Mouse (Mus musculus) heart, postnatal 36 days (tissue): Measurements from ENCODE around the gene Tnfsf12. TPM values are rescaled to one million over a fixed set of nuclear protein-coding genes. Genes with fewer than 3 reads are reported as not detected.
"Not testable (repeated sequence)": the region's sequence is repeated elsewhere in the genome, so short reads cannot be mapped to it uniquely, and the experiment has no call there.

Experiments used
- DNase-seq, 2 experiments: peaks; one replicate each; pipeline ENCODE4 v3.0.0; 2021 to 2022
- intact Hi-C: fragments of 180-260 bp; cut with DNase I; formaldehyde crosslinking; loops from one replicate; pipeline ENCODE4 v1.15.1; 2025
- total RNA-seq, 2 experiments: library from RNA; stranded (reverse); gene quantifications; 2 replicates each; pipeline ENCODE4 v1.2.3; 2021

Tnfsf12 gene
- total RNA-seq, 2 experiments from 2014 or later: 16.3 to 21.0 TPM

DNA sequence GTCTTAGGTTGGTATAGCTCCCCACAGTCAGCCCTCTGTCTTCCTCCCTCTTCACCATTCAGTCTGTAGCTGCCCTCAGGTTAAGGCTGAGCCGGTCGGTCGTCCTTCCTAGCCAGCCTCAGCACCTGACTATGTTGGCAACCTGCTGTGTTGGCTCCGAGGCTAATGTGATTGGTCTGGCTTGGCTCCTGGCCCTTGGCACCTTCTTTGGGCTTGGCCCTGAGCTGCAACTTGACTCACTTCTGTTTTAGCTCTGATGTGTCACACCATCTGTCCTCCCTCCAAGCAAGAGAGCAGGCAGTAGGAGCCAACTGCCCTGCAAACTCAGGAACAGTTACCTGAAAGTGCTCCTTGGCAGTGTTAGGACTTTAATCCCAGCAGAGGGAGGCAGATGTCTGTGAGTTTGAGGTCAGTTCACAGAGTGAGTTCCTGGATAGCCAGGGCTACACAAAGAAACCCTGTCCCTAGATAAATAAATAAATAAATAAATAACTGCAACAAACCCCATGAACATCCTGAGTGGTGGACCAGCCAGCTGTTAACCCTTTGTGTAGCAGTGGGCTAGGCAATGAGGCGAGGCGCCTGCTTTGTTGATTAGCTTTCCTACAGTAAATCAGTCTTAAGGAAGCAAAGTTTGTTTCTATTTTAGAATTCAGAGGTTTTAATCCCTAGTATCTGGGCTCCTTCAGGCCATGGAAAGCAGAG lies 11.3 kb upstream of the Tnfsf12 start:
- intact Hi-C loops: no loop called here
- DNase-seq: peak; percentile 72 to 80

DNA sequence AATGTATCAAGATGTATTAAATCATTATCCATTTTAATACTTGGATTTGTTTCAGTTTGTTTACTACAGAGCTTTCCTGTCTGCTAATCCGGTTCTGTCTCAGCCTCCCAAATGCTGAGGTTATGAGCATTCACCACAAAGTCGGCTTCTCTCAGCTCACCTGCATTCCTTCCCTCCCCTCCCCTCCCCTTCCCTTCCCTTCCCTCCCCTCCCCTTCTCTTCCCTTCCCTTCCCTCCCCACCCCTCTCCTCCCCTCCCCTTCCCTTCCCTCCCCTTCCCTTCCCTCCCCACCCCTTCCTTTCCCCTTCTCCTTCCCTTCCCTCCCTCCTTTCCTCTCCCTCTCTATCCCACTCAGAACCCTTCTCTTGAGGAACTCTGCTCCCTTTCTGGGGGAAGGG lies 9.0 kb upstream of the Tnfsf12 start:
- intact Hi-C loops: no loop called here
- DNase-seq: no peak

DNA sequence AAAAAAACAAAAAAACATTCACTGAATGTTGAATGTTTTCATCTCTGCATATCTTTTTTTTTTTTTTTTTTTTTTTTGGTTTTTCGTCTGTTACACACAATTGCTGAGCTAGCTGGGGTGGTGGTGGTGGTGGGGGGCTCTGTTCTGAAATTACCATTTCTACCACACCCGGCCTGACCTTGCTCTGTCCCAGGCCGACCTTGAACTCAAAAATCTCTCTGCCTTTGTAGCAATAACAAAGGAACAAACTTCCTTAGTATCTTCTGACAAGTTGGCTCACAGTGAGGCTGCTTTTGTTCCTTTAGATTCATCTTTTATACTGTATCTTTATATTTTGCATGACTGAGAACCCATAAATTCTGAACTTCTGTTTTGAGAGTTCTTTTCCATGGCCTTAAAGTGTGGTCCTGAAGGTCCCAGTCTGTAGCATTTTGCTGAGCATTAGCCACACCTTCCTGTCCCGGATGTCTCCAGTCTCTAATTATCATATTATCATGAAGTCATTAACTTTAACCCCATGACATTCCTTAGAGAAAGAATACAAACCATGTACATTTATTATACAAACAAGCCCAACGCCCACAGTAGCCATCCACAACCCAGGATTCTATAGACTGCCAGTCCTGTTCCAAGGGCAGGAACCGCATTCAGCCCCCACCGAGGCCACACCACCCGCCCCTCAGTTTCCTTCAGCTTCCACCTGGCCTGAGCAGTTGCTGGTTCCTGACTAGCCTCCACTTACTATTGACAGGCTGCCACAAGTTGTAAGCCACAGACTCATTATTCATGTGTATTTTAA lies 8.4 kb upstream of the Tnfsf12 start:
- intact Hi-C loops: no loop called here
- DNase-seq: no peak

DNA sequence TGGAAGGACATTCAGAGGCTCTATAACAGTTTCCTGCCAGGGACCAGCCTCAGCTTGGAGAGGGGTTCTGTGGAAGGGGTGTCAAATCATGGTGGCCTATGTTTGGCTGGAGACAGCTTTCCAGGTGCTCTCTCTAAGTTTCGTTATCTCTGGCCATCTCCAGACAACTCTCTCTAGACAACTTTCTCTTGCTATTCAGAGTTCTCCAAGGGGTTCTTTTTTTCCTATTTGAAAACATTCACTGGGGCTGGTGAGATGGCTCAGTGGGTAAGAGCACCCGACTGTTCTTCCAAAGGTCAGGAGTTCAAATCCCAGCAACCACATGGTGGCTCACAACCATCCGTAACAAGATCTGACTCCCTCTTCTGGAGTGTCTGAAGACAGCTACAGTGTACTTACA lies 7.7 kb upstream of the Tnfsf12 start:
- DNase-seq, intact Hi-C loops: not testable (repeated sequence)

DNA sequence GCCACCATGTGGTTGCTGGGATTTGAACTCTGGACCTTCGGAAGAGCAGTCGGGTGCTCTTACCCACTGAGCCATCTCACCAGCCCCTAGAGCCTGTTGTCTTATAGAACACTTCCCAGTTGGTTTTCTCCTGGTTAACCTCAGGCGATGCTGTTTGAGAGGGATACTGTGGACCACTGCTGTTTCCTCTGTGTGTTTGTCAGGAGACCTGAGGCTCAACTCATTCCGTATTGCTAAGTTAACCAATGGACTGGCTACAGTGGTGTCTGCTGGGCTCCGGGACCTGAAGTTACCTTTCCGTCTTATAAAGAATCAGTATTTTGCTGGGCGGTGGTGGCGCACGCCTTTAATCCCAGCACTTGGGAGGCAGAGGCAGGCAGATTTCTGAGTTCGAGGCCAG lies 7.2 kb upstream of the Tnfsf12 start:
- intact Hi-C loops: not testable (repeated sequence)

DNA sequence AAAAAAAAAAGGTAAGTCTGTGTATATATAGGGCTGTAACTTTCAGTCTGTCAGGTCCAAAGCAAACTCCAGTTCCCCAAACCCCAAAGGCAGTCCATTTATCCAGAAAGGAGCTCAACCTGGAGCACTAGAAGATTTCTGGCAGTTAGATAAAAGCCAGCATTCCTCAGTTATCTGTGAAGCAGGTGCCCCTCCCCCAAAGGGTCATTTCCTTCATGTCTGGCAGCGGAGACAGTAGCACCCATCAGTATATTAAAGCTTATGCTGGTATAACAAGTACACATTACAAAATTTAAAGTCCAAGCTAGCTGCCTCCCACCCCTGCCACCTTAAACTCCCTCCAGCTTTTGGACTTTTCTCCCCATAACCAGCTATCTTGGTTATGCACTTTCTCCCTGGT lies 3.9 kb upstream of the Tnfsf12 start:
- no peak for DNase-seq
- intact Hi-C loops: no loop called here

More for the DNA sequence above, 7.2 kb upstream of the Tnfsf12 start:
- DNase-seq: not testable (repeated sequence)

DNA sequence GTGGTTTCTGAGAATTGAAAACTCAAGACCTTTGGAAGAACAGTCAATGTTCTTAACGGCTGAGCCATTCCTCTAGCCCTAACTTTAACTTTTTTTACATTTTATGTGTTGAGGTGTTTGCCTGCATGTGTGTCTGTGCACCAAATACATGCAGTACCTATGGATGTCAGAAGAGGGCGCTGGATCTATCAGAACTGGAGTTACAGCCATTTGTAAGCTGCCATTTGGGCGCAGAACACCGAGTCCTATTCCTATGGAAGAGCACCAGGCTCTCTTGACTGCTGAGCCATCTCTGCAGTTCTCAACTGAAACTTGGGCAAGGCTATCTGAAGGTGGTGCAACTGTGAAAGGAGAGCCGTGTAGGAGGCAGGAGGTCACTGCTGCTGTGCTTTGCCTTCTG lies 2.9 kb upstream of the Tnfsf12 start:
- intact Hi-C loops: no loop called here
- no peak for DNase-seq

DNA sequence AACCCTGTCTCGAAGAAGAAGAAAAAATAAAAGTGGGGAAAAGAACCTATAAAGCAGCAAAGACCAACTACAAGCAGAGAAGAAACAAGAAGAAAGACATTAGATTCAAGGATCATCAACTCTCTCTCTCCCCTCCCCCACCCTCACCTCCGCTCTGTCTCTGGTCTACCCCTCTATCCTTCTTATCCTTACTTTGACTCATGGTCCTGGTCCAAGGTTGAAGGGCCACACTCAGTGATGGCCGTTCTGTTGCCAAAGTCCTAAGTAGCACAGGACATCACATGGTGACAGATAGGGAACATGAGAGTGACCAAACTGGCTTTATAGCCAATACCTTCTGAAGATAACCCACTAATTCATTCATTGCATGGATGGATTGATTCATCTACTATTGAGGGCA lies 1.7 kb upstream of the Tnfsf12 start:
- intact Hi-C loops: loop anchor here (2.0 kb wide), 1 partner anchor 15 kb away; the partner anchor contains the start of gene Senp3
- DNase-seq: no peak

DNA sequence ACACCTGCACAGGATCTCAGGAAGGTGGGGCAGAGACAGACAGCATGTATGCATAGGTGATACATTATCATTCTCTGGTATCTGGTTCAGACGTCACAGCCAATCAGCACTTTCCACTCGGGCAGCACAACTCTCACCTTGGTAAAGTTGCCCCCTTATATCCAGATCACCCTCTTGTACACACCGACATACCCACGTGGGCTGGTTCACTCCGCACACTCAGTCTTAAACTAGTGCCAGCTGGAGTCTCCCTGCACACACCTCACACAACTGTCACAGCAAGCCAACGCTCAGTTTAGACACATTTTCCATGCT lies 646 bp downstream of the Tnfsf12 start:
- intact Hi-C loops: no loop called here
- no peak for DNase-seq

DNA sequence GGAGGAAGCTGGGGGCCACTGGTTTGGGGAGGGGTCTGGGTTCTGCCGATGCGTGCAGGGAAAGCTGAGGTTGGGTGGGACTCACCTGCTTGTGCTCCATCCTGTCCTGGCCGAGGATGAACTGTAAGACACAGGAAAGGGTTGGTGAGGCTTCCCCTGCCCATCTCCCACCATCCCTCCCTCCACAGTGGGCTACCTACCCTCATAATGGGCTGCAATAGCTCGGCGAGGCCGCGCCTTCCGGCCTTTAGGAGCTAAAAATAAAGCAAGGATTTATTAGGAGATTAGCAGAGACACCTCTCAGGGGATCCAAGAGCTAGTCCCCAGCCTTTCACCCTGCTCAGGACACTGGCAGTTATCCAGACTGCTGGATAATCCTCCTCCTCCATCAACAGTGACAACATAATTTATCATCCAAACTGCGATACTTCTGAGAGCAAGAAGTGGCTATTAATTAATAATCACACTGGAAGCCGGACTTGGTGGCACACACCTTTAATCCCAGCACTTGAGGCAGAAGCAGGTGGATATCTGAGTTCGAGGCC lies 2.2 kb downstream of the Tnfsf12 start:
- intact Hi-C loops: no loop called here

DNA sequence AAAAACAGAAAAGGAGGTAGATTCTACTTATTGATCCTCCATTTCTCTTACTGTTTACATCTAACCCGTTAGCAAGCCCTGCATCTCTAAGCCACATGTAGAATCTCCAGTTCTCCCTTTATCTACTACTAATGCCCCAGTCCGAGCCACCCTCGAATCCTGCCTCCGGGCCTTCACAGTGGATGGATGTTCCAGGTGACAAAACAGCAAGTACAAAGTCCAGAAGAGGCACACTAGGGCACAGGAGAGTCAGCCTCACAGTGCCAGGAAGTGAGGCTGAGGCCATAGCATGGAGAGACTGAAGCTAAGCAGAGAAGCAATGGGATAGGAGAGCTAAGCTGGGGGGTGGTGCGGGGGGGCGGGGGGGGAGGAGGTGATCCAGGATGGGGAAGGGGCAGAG lies 2.8 kb downstream of the Tnfsf12 start:
- intact Hi-C loops: no loop called here
- no peak for DNase-seq

More for the DNA sequence above, 2.2 kb downstream of the Tnfsf12 start:
- DNase-seq: no peak

DNA sequence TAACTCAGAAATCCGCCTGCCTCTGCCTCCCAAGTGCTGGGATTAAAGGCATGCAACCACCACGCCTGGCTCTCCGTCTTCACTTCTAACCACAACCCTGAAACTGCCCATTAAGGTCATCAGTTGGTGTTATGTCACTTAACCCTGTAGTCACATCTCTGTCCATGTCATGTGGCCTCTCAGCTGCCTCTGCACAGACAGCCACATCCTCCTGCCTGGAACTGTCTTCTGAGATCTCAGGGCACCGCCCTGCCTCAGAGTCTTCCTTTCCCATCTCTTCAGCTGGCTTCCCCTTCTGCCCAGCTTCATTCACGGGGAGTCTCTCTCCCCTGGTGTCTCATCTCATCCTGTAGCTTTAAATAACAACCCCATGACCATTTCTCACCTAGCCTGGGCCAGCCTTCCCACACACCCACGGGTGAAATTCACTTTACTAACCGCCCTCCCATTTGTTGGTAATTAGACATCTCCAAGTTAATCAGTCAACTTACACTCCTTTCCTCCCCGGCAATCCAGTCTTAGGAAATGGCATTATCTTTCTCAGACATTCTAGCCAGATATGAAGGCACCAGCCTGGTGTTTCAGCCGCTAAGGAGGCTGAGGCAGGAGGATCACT lies 3.3 kb downstream of the Tnfsf12 start:
- intact Hi-C loops: no loop called here
- DNase-seq: peak in 1 of 2 experiments; percentile 15

DNA sequence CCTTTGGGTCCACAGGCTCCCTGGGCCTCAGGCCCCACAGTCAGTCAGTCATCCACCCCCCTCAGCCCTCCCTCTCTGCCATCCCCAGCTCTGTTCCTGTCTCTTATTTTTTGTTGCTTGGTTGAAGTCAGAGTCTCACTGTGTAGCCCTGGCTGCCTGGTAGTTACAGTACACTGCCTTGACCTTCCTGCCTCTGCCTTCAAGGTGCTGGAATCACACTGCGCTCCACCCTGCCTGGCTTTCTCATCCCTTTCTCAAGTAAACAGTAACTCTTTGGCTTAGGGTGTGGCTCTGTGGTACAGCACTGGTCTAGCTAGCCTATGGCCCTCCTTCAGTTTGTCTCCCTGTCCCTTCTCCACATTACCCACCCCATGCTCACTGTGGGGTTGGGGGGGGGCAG lies 5.8 kb downstream of the Tnfsf12 start:
- intact Hi-C loops: no loop called here
- no peak for DNase-seq

DNA sequence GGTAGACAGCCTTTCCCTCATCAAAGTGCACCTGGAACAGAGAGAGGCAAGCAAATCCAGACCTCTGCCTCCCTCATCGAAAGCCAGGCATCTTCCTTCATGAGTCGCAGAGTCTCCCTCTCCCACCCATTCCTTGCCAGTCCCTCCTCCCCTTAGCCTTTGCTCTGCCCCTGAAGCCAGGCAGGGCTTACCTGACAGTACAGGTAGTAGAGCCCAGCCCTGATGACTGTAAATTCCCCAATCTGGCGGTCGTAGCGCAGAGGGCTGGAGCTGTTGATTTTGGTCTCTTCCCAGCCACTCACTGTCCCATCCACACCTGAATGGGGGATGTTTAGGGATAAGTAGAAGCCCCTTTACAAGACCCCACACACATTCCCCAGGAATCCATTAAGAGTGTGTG lies 8.6 kb downstream of the Tnfsf12 start:
- DNase-seq: no peak
- intact Hi-C loops: no loop called here

DNA sequence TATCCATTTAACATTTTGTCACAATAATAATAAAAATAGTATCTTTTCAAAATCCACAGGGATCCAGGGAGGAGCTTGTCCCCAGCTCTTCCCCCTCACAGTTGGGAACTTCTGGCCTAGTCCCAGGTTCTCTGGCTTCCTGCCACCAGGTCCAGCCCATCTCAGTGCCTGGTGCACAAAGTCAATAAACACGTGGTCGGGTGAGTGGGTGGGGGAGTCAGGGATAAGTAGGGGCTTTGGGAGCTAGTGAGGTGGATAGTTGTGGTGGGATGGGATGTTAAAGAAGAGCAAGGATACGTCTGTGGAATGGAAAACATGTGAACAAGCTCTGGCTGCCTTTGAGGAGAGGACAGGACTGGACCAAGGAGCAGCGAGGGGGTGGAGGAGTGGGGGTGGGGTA lies 9.3 kb downstream of the Tnfsf12 start:
- intact Hi-C loops: no loop called here
- peak; percentile 86 to 91 for DNase-seq

DNA sequence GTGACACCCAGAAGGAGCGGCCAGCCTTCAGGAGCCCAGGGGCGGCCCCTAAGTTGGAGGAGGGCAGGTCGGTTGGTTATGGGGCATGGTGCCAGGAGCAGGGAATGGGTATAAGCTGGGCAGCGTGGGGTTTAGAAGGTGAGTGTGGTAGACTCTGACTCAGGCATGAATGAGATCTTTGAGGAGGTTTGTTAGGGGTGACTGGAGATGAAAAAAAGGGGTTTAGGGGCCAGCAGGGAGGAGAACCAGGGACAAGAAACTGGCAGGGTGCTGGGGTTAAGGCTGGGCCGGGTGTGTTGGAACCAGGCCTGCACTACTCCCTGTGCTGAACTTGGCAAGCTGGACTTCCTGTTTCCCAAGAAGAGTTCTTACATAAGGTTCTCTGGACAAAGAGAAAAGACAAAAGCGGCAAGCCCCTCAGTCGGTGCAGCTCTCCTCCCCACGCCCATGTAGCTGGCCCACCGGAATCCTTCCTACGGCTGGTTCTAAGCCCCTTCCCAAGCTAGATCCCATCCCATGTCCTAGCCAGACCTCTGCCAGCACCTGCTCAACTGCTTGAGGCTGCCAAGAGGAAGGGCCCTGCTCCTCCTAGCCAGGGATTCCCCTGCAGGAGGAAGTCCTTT lies 10.0 kb downstream of the Tnfsf12 start, which contains the start of gene Tnfsf13:
Gene Tnfsf13, minus strand, starts transcription at position 259 of the 623 bp plus-strand sequence.
- DNase-seq: peak; percentile 81 to 87
- intact Hi-C loops: no loop called here

DNA sequence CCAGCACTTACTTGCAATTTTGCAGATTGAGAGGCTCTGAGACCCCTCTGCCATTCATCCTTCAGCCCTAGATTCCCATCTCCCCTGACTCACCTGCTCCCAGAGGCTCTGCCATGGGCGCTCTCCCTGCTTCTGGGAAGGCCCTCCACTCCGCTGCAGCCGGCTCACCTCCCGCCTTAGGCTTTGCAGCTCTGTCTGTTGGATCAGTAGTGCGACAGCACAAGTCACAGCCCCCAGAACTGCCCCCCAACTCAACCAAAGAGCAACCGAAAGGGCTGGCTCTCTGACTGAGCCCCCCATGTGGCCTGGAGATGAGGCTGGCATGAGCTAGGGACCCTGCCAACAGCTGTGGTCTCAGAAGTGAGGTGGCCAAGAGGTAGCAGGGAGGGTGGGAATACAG lies 10.7 kb downstream of the Tnfsf12 start:
- DNase-seq: no peak
- intact Hi-C loops: loop anchor here (5.0 kb wide), 2 partner anchors 117 to 192 kb away; partner anchors contain the start of genes Fgf11 and Tmem95

DNA sequence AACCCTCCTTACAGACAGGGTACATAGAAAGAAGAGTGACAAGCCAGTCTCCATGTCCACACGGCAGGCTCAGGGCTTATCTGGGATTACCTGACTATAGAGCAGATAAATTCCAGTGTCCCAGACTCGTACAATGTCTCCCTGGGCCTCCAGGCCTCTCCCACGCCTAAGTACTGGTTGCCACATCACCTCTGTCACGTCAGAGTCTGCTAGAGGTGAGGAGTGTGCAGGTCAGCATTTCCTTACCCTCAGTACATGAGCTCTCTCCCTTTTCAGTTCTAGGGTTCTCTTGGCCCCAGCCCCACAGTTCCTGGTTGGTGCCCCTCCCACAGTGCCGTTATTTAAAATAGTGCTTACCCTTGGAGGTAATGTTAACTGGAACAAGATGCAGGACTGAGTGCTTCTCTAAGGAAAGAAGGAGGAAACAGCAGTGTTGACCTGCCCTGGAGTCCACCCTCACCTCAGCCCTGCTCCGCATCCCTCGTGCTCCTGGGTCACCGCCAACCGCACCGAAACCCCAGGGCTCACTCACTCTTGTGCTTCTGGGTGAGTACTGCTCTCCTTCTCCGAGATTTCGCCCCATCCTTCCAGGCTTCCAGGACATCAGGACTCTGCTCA lies 11.4 kb downstream of the Tnfsf12 start:
- no peak for DNase-seq
- intact Hi-C loops: loop anchor here (5.0 kb wide), 2 partner anchors 118 to 193 kb away; partner anchors contain the start of genes Fgf11 and Tmem95

DNA sequence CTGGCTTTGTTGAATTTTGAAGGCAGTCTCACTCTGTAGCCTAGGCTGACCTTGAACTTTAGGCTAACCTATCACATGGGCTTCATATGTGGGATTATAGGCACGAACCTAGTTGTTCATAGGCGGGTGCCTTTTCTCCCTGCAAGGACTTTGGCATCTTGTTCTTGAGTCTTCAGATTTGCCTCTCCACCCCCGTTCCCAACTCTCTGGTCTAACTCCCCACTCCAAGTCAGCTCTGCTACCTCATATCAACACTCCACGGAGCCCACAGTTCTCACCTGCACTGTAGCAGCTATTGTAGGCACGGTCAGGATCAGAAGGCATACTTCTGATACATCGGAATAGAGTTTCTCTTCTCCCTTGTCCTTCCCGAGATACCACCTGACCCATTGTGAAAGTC lies 12.1 kb downstream of the Tnfsf12 start:
- no peak for DNase-seq
- intact Hi-C loops: loop anchor here (2.0 to 5.0 kb wide), 4 partner anchors 13 to 194 kb away; partner anchors contain the start of genes Fgf11, Tmem95 and Tnfsfm13
